Mouse (Mus musculus) ES-E14 (cell line): ENCODE measurements at regions not wholly inside any gene's neighbourhood (a gene's known extent, or its start where the extent isn't known, plus 50 kb on each side); places are given as distances from the start of the nearest gene placed in this dataset.

Source experiments
- DNase-seq: peaks from one replicate; pipeline ENCODE4 v3.0.0-alpha.2; 2013; ENCODE audit warnings: low read depth, low spot score
- H3K27ac ChIP-seq: 2 replicates; pipeline ENCODE4 v1.5.1; 2012; ENCODE audit warnings: low read depth, mild to moderate bottlenecking, low read length, moderate library complexity, mixed read lengths; ENCODE audit not compliant: poor library complexity, insufficient read depth, severe bottlenecking
- H3K36me3 ChIP-seq: 2 replicates; pipeline ENCODE4 v1.6.1; 2012; ENCODE audit warnings: mild to moderate bottlenecking, low read length, moderate library complexity, mixed read lengths; ENCODE audit not compliant: control insufficient read depth, poor library complexity, insufficient read depth, severe bottlenecking
- H3K4me1 ChIP-seq, 2 experiments: fragments of 150-350 bp in 1 of 2; sonication (generic) in 1 of 2; 2 replicates each; pipeline ENCODE4 v1.6.1; 2012; ENCODE audit warnings: low read length in 2 of 2, mild to moderate bottlenecking in 1 of 2, mixed read lengths in 1 of 2; ENCODE audit not compliant: control insufficient read depth in 2 of 2, insufficient read depth in 2 of 2, poor library complexity in 1 of 2
- H3K4me3 ChIP-seq, 2 experiments: fragments of 150-350 bp in 1 of 2; sonication (generic) in 1 of 2; 2 replicates each; pipeline ENCODE4 v1.5.1; 2012; ENCODE audit warnings: low read length in 2 of 2, low read depth in 1 of 2, mild to moderate bottlenecking in 1 of 2, mixed read lengths in 1 of 2; ENCODE audit not compliant: insufficient read depth in 1 of 2, poor library complexity in 1 of 2, severe bottlenecking in 1 of 2
- H3K9ac ChIP-seq: 2 replicates; pipeline ENCODE4 v1.6.1; 2012; ENCODE audit warnings: low read depth, mild to moderate bottlenecking, low read length, mixed read lengths; ENCODE audit not compliant: poor library complexity, insufficient read depth, severe bottlenecking
- H3K9me3 ChIP-seq: fragments of 150-350 bp; sonication (generic); 2 replicates; pipeline ENCODE4 v1.6.1; 2012; ENCODE audit warnings: low read depth, mild to moderate bottlenecking, low read length; ENCODE audit not compliant: control insufficient read depth, insufficient read depth
- CHD2 ChIP-seq: IDR thresholded peaks from 2 replicates; pipeline ENCODE4 v1.6.1; 2014; ENCODE audit warnings: mild to moderate bottlenecking, low read depth, low read length, inconsistent platforms
- HCFC1 ChIP-seq: IDR thresholded peaks from 2 replicates; pipeline ENCODE4 v1.6.1; 2012; ENCODE audit warnings: low read length, inconsistent platforms, borderline replicate concordance; ENCODE audit not compliant: insufficient read depth
- MAFK ChIP-seq: IDR thresholded peaks from 2 replicates; pipeline ENCODE4 v1.6.1; 2014; ENCODE audit warnings: mild to moderate bottlenecking, low read depth, low read length, inconsistent platforms; ENCODE audit not compliant: insufficient read depth
- ZC3H11A ChIP-seq: IDR thresholded peaks from 2 replicates; pipeline ENCODE4 v1.6.1; 2012; ENCODE audit warnings: low read depth, mild to moderate bottlenecking, inconsistent platforms, low read length, borderline replicate concordance
- ZNF384 ChIP-seq: IDR thresholded peaks from 2 replicates; pipeline ENCODE4 v1.6.1; 2012; ENCODE audit warnings: low read depth, low read length, inconsistent platforms
- in situ Hi-C, 2 experiments: fragments of 600-800 bp; cut with MboI; formaldehyde crosslinking; loops; one replicate each; pipeline ENCODE4 v1.15.1; 2025; ENCODE audit warnings: low sequenced_read_pairs in 2 of 2, inconsistent platforms in 1 of 2; ENCODE audit not compliant: unreplicated experiment in 2 of 2

DNA sequence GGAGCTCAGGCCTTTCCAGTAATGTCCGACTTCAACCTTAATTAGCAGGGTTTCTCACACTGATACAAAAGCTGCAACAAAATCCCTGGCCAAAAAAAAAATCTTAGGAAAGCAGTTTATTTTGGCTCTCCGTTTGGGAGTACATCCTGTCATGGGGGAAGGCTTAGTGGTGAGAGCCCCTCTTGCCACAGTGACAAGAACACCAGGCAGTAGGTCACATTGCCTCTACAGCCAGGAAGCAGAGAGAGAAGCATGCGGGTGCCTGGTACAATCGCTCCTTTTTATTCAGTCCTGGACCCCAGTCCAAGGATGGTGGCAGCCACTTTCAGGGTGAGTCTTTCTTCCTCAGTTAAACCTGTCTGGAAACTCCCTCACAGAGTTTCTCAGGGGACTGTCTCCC, 280.0 kb upstream of the Jmjd1c start:
- Histone ChIP-seq H3K36me3 (no peaks in the 10 kb centered on the region), H3K27ac (no peak overlapping the region), H3K9ac (no peak overlapping the region), H3K4me3 (no peak overlapping the region), H3K9me3 (no peaks in the 10 kb centered on the region), H3K4me1 (peaks cover 6 to 10% of the 10 kb centered on the region in 2 experiments; a peak in 2 of 4 replicates)
- in situ Hi-C loops: no loop called here
- no peak for DNase-seq
- TF ChIP-seq MAFK: no peak
- no peak for TF ChIP-seq CHD2
- TF ChIP-seq ZC3H11A: no peak
- TF ChIP-seq HCFC1: no peak
- TF ChIP-seq ZNF384: no peak

DNA sequence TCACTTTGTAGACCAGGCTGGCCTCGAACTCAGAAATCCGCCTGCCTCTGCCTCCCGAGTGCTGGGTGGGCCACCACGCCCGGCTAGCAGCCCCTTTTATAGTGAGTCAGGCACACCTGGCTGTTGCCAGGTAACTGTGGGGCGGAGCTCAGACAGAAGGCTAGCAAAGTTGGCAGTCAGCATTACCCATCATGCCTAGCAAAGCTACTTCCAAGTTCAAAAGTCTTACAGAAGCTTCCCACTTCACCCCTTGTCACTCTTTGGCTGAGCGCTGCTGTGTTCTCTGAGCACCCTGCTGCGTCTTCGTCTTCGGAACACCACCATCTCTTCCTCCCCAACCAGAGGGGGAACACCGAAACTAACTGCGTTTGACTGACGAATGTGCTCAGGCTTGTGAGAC, 279.1 kb upstream of the Jmjd1c start:
- Histone ChIP-seq H3K9me3 (no peaks in the 10 kb centered on the region), H3K9ac (no peak overlapping the region; the same call in 1 of the 2 replicates), H3K27ac (no peak overlapping the region), H3K36me3 (no peaks in the 10 kb centered on the region), H3K4me3 (no peak overlapping the region), H3K4me1 (peaks cover 6 to 9% of the 10 kb centered on the region in 2 experiments; a peak in 2 of 4 replicates)
- TF ChIP-seq MAFK: no peak
- no peak for TF ChIP-seq CHD2
- TF ChIP-seq ZC3H11A: no peak
- no peak for TF ChIP-seq ZNF384
- no peak for TF ChIP-seq HCFC1
- in situ Hi-C loops: no loop called here
- DNase-seq: no peak

DNA sequence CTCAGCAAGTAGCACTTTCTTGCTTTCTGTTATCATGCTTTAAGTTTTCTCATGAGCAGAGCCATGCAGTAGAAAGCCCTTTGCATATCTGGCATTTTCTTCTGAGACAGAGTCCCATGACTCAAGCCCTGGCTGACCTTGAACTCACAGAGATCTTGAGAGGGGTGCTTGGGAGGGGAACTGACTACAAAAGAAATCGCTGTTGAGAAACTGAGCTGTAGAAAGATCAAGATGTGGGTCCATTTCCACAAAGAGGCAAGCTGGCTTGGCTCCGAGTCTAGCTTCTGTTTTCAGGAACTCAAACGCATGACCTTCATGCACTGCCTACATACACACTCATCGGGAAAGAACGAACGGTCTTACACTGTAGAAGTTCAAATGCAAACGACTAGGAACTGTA, 278.0 kb upstream of the Jmjd1c start:
- no peak overlapping the region for H3K9ac ChIP-seq
- TF ChIP-seq HCFC1 (no peak), ZC3H11A (no peak), ZNF384 (no peak), MAFK (no peak), CHD2 (no peak)
- in situ Hi-C loops: no loop called here

DNA sequence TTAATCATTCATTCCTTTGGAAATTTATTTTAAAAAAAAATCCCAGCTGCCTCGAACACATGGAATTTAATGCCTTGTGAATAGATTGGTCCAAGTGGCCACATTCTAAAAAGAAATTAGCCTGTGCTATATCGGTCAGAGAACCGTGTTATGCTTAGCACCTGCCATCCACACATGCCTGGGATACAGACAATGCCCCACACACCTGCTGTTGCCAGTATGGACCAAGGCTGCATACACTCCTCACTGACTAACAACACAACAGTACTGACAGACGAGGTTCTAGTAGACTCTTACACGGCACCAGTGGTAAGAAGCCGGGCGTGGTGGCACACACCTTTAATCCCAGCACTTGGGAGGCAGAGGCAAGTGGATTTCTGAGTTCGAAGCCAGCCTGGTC, 276.4 kb upstream of the Jmjd1c start:
- no peak overlapping the region for H3K4me3 ChIP-seq
- DNase-seq: no peak
- H3K27ac ChIP-seq: no peak overlapping the region; the same call in 1 of the 2 replicates
- in situ Hi-C loops: no loop called here
- TF ChIP-seq ZC3H11A (no peak), ZNF384 (no peak), MAFK (no peak), CHD2 (no peak), HCFC1 (no peak)
- H3K4me1 ChIP-seq: peaks cover 6 to 9% of the 10 kb centered on the region in 2 experiments; a peak in 2 of 4 replicates
- H3K9me3 ChIP-seq: no peaks in the 10 kb centered on the region
- no peaks in the 10 kb centered on the region for H3K36me3 ChIP-seq
- no peak overlapping the region for H3K9ac ChIP-seq

More for the DNA sequence above, 278.0 kb upstream of the Jmjd1c start:
- Histone ChIP-seq H3K4me1 (peaks cover 6 to 9% of the 10 kb centered on the region in 2 experiments; a peak in 2 of 4 replicates), H3K36me3 (no peaks in the 10 kb centered on the region), H3K4me3 (no peak overlapping the region), H3K27ac (no peak overlapping the region), H3K9me3 (no peaks in the 10 kb centered on the region)
- DNase-seq: no peak

DNA sequence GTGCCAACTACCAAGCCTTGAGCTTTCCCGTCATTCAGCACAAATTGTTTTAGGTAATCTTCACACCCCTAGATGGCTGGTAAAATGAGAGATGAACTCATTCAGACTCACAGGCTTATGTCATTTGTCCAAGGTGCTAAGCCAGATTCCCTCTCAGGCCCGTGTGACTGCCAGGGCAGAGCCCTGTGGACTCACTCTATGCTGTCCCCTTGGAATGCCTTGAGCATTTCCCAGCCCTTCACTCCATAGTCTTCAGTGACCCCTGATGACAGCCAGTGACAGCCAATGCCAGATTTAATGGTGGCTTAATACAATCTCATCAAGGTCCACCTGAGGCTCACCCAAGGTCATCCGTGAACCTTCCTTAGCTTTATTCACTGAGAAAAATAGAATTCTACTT, 270.2 kb upstream of the Jmjd1c start:
- DNase-seq: no peak
- in situ Hi-C loops: no loop called here
- H3K4me3 ChIP-seq: no peak overlapping the region
- no peak overlapping the region for H3K27ac ChIP-seq
- H3K36me3 ChIP-seq: no peaks in the 10 kb centered on the region
- TF ChIP-seq ZC3H11A (no peak), MAFK (no peak), ZNF384 (no peak), CHD2 (no peak), HCFC1 (no peak)
- H3K4me1 ChIP-seq: no peaks in the 10 kb centered on the region
- H3K9me3 ChIP-seq: no peaks in the 10 kb centered on the region
- H3K9ac ChIP-seq: no peak overlapping the region
